Mouse (Mus musculus) hematopoietic stem cell, adult 5-6 weeks (primary cell): ENCODE measurements around the gene Grik3. TPM values are rescaled to one million over a fixed set of nuclear protein-coding genes. Genes with fewer than 3 reads are reported as not detected.

Source experiments
- ATAC-seq, 2 experiments: fragments of 125-278 bp in 1 of 2; replicated peaks in 1 of 2; 2 replicates each; pipeline ENCODE4 v1.8.0; 2016 to 2017; ENCODE audit warnings: inconsistent platforms in 2 of 2, mild to moderate bottlenecking in 2 of 2, moderate number of reproducible peaks in 2 of 2, low read depth in 1 of 2, moderate TSS enrichment in 1 of 2; ENCODE audit not compliant: low FRiP score in 2 of 2, poor library complexity in 2 of 2, severe bottlenecking in 2 of 2, insufficient read depth in 1 of 2, low TSS enrichment in 1 of 2
- total RNA-seq: library from RNA; stranded (forward); fragments of 172-1452, 232-1000 nt; gene quantifications from 2 replicates; pipeline ENCODE4 v1.2.3, GENCODE M21; 2017

The Grik3 gene
- total RNA-seq, 1 experiment from 2014 or later, result not detected

- ATAC-seq, result no peak
Observed at GRCm38 (mm10) chr4:125488796-125489637, 1.5 kb upstream of the Grik3 start.

- no peak for ATAC-seq
Observed at GRCm38 (mm10) chr4:125489901-125490590, 454 bp upstream of the Grik3 start.

GRCm38 (mm10) chr4:125491505-125492121 is 1.1 kb downstream of the Grik3 start:
- no peak for ATAC-seq

DNA sequence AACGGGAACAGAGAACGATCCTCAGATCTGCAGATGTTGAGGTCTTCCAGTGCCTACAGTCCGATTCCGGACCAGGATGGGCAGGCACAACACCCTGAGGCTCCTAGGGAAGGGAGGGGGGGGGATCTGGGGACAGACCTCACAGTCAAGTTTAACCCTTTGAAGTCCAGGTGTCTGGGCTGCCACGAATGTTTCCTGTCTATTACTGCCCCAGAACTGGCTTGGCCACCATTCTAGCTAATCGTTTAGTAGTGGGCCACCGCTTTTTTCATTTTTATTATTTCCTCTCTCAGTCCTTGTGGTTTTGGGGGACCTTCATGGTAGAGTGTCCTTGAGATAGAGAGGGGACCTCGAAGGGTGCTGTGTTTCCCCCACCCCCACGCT is 1.6 kb downstream of the Grik3 start:
- no peak for ATAC-seq

- no peak for ATAC-seq
Observed at GRCm38 (mm10) chr4:125492706-125493105, 2.2 kb downstream of the Grik3 start.

- no peak for ATAC-seq
Observed at GRCm38 (mm10) chr4:125493124-125493523, 2.6 kb downstream of the Grik3 start.

DNA sequence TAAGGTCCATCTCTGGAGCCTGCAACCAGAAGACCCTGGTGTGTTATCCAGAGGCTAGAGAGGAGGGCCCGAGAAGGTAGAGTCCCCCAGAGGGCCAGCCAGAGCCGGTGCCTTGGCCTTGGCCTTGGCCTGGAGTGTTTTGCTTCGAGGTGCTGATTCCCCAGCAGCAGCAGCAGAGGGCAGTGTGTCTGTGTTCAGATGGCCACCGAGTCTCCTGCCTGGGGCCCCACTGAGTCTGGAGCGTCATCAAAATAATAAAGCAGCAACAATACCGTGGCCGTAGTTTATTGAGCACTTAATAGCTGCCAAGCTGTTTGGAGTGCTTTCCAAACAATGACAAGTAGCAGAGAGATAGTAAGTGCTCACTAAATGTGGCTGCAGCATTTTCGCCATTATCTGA is 5.0 kb downstream of the Grik3 start:
- ATAC-seq, result no peak

GRCm38 (mm10) chr4:125497001-125497400 is 6.5 kb downstream of the Grik3 start:
- ATAC-seq, result no peak

DNA sequence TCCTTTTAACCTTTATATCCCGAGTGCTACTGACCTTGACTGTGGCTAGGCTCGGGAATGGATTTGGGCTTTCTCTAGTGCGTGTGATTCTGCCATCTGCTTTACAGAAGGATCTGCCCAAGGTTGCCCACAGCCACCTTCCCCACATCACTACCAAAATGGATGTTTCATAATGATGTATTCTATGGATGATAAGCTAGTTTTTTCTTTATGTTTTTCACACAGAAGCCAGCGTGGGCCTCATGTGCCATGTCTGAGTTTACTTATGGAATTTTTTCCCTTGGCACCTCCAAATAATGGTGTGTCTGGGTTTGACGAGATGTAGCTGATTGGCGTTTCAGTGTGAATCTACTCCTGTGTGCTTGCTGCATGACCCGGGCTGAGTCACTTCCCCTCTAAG is 7.0 kb downstream of the Grik3 start:
- no peak for ATAC-seq

DNA sequence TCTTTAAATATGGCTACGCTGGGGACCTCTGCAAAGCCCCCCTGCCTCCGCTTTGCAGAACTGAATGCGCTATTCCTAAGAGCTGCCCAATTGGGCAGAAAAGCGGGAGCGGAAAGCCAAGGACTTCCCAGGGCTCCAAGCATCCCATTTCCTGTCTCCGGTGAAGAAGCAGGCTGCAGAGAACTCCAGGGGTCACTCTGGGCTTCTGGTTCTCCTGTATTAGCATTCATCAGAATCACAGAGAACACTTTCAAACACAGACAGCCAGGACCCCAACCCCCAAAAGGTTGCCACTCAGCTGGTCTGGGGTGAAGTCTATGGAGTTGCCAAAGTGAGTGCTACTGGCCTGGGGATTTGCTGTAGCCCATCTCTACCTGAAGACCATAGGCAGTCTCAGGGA is 8.4 kb downstream of the Grik3 start:
- no peak for ATAC-seq

- ATAC-seq, result peak in 1 of 2 experiments; percentile 42; a peak in 1 of 4 replicates
Observed at GRCm38 (mm10) chr4:125502861-125503260, 12.4 kb downstream of the Grik3 start.

- ATAC-seq, result no peak
Observed at GRCm38 (mm10) chr4:125512434-125512833, 21.9 kb downstream of the Grik3 start.

GRCm38 (mm10) chr4:125515646-125516045 is 25.1 kb downstream of the Grik3 start:
- peak; percentile 75 to 83 for ATAC-seq

GRCm38 (mm10) chr4:125516612-125517011 is 26.1 kb downstream of the Grik3 start:
- no peak for ATAC-seq

- ATAC-seq, result no peak
Observed at GRCm38 (mm10) chr4:125518861-125519260, 28.4 kb downstream of the Grik3 start.

DNA sequence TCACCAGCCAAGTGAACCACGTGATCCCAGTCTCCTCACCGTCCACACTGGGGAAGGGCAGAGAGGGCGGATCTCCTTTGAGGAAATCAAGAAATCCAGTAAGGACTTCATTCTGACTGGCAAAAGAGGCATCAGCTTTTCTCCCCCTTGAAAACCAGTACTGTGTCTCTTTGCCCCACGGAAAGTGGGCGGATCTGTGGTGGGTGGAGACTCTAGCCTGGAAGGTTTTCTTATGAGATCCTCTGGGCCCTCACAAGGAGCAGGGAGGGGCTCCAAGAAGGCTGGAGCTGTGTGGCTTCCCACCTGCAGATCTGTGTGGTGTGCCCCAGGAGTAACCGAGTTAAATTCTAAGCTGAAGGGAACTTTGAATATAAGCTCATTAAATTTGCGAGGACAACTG is 32.4 kb downstream of the Grik3 start:
- no peak for ATAC-seq

- ATAC-seq, result no peak
Observed at GRCm38 (mm10) chr4:125525266-125525665, 34.8 kb downstream of the Grik3 start.

GRCm38 (mm10) chr4:125526425-125526824 is 35.9 kb downstream of the Grik3 start:
- ATAC-seq, result no peak
